Mouse (Mus musculus) gastrocnemius, adult 2 months (tissue): ENCODE measurements at regions not wholly inside any gene's neighbourhood (a gene's known extent, or its start where the extent isn't known, plus 50 kb on each side); places are given as distances from the start of the nearest gene placed in this dataset.
A peak's percentile ranks its signal among the peaks of the same experiment; 100 is the strongest.

Source experiments
- DNase-seq: peaks from one replicate; pipeline ENCODE4 v3.0.0; 2022
- H3K27ac ChIP-seq: fragments of 200-600 bp; 2 replicates; pipeline ENCODE4 v1.8.1; 2022; ENCODE audit warnings: mild to moderate bottlenecking
- H3K4me3 ChIP-seq: fragments of 200-600 bp; 2 replicates; pipeline ENCODE4 v1.8.1; 2022; ENCODE audit warnings: mild to moderate bottlenecking, moderate library complexity
- CTCF ChIP-seq: fragments of 200-600 bp; IDR thresholded peaks from 2 replicates; pipeline ENCODE4 v1.8.1; 2022; ENCODE audit warnings: antibody characterized with exemption, mild to moderate bottlenecking, moderate library complexity
- intact Hi-C: fragments of 180-260 bp; cut with DNase I; formaldehyde crosslinking; loops from one replicate; pipeline ENCODE4 v1.15.1; 2025

GRCm38 (mm10) chr1:60823006-60823665 is 63.7 kb upstream of the Ctla4 start:
- Histone ChIP-seq H3K4me3 (no peak overlapping the region), H3K27ac (peak overlapping the region; percentile 17; the same call in 1 of the 2 replicates)
- peak; percentile 63 for DNase-seq
- intact Hi-C loops = loop anchor here (5.0 kb wide), 1 partner anchor 256 kb away; the partner anchor contains the start of gene Raph1
- TF ChIP-seq CTCF = peak; percentile 64

GRCm38 (mm10) chr1:60824218-60825125 is 62.3 kb upstream of the Ctla4 start:
- no peak for DNase-seq
- peak overlapping the region; percentile 60 for H3K27ac ChIP-seq
- H3K4me3 ChIP-seq = no peak overlapping the region
- TF ChIP-seq CTCF = no peak
- intact Hi-C loops = loop anchor here (5.0 kb wide), 1 partner anchor 257 kb away; the partner anchor contains the start of gene Raph1

- TF ChIP-seq CTCF = no peak
- intact Hi-C loops = no loop called here
- Histone ChIP-seq H3K27ac (peak overlapping the region; percentile 60), H3K4me3 (no peak overlapping the region)
- peak; percentile 44 for DNase-seq
These were observed 61.3 kb upstream of the Ctla4 start for GRCm38 (mm10) chr1:60825256-60826186.

- intact Hi-C loops = no loop called here
- H3K27ac ChIP-seq = no peak overlapping the region
- no peak for TF ChIP-seq CTCF
- DNase-seq = no peak
- H3K4me3 ChIP-seq = no peak overlapping the region
These were observed 59.8 kb upstream of the Ctla4 start for GRCm38 (mm10) chr1:60826981-60827380.

GRCm38 (mm10) chr1:60828152-60828551 is 58.6 kb upstream of the Ctla4 start:
- H3K27ac ChIP-seq = no peak overlapping the region
- DNase-seq = no peak
- intact Hi-C loops = no loop called here
- no peak overlapping the region for H3K4me3 ChIP-seq
- no peak for TF ChIP-seq CTCF

GRCm38 (mm10) chr1:60829849-60830248 is 57.0 kb upstream of the Ctla4 start:
- H3K4me3 ChIP-seq = no peak overlapping the region
- no peak for DNase-seq
- H3K27ac ChIP-seq = no peak overlapping the region
- TF ChIP-seq CTCF = no peak
- intact Hi-C loops = no loop called here

GRCm38 (mm10) chr1:60833668-60834067 is 53.1 kb upstream of the Ctla4 start:
- intact Hi-C loops = no loop called here
- DNase-seq = no peak
- Histone ChIP-seq H3K27ac (no peak overlapping the region), H3K4me3 (no peak overlapping the region)
- TF ChIP-seq CTCF = no peak
